Mouse (Mus musculus): ENCODE results near the gene Ppp1r9a.

DNA sequence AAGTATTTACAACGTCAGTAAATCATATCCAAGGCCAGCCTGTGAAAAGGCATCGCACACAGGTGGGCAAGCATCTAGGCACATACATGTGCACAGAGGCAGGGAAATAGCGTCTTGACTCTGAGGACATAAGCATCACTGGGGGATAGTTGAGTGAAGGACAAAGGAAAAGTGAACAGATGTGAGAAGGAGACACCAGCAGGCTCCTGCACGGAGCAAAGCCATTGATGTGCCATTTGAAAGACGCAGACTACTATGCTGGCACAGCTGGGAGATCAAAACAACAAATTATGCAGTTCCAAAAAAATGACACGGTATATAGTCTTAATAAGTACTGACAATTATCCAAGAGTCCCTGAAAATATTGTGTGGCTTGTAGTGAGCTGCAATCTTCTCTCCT lies 284.9 kb downstream of the Ppp1r9a start:
- TF ChIP-seq MYC (IDR thresholded peaks at IDR 0.05; ENCODE audit: low read depth, low read length) (no peak), TBP (conservative IDR thresholded peaks at IDR 0.05; ENCODE audit: low read depth, low read length) (no peak), MXI1 (IDR thresholded peaks at IDR 0.05; ENCODE audit: low read depth, low read length) (no peak), CTCF (conservative IDR thresholded peaks at IDR 0.05 in 1 of 2, IDR thresholded peaks at IDR 0.05 in 1 of 2; ENCODE audit: low read depth in 2 of 2, low read length in 2 of 2) (no peak), POLR2A (IDR thresholded peaks at IDR 0.05; ENCODE audit: low read depth, low read length) (no peak), KAT2A (IDR thresholded peaks at IDR 0.05; ENCODE audit: insufficient replicate concordance, low read length) (no peak), RAD21 (IDR thresholded peaks at IDR 0.05; ENCODE audit: low read depth, low read length) (no peak)

All from CH12.LX (cell line).